Mouse (Mus musculus): ENCODE results near the gene Tmem51.

Gene Tmem51

GRCm38 (mm10) chr4:142080901-142081630, 3.0 kb downstream of the Tmem51 start:
- DNase-seq = no peak

- DNase-seq = no peak
Measured at GRCm38 (mm10) chr4:142080487-142080767, 3.7 kb downstream of the Tmem51 start.

DNA sequence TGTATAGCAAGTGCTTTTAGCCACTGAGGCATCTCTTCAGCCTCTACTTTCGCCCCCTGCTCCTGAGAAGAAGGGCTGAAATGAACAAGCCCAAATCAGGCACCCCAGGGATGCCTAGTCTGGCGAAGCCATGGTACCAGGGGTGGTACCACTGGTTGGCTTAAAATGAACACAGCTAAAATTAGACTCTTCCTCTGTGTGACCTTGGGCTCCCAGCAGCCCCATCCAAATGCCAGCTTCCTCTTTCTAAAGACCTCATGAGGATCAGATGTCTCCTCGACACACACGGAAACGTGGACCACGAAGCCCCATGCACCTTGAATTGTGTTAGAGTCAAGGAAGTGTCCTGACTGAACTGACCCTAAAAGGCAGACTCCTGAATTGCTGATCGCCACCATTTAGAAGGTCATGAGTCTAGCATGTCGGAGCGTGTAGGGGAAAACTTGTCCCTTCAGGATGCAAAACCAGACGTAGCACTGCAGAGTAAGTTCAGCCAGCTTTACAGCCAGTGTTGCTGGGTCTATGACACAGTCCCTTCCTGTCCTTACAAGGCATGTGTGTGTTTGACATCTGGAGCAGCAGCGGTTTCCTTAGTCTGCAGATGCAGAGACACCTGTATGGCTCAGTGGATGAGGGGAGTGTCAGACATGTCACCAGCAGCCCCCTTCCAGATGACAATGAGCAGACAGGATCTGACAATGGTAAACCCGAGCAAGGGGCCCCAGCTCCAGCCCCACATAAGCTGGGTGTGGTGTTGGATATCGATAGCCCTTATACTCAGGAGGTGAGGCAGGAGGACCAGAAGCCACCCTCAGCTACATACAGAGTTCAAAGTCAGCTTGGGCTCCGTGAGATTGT, 4.2 kb downstream of the Tmem51 start:
- peak; percentile 16 to 47 for DNase-seq

GRCm38 (mm10) chr4:142077572-142078271, 6.4 kb downstream of the Tmem51 start:
- DNase-seq = no peak

DNA sequence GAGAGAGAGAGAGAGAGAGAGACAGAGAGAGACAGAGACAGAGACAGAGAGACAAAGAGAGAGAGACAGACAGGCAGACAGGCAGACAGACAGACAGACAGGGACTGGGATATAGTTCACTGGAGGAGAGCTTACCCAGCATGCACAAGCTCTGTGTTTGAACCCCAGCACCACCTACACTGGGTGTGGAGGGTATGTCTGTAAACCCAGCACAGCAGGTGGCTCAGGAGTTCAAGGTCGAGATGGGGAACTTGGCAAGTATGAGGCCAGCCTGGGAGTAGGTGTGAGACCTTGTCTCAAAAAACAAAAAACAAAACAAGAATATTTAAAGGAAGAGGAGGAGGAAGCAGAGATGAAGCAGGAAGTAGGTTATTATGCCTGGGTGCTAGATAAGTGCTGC, 7.2 kb downstream of the Tmem51 start:
- no peak for DNase-seq

- no peak for DNase-seq
Measured at GRCm38 (mm10) chr4:142075931-142076330, 8.2 kb downstream of the Tmem51 start.

DNA sequence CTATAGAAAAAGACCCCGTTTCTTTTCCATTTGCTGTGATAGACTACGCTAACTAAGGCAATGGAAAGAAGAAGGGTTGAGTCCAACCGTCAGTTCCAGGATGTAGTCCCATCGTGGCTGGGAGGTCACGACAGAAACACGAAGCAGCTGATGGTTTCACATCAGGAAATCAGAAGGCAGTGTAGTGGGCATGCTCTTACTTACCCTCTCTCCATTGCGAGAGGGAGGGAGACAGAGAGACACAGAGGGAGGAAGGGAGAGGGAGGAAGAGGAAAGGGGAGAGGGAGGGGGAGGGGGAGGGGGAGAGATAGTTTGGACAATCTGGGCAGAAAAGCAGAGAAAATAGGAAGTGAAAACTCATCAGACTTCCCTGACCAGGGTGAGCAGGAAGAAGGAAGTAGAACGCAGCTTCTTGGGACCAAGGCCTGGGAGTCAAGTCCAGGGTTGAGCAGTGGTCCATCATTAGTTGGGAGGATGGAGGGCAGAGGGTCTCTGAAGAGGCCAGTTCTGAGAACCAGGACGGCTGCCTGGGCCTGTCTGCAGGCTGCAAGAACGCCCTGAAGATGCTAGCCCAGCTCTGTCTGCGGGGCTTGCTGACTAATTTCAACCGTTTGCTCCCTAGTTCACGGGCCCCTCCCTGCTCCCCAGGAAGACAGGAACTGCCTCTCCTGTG, 9.9 kb downstream of the Tmem51 start:
- DNase-seq = no peak

GRCm38 (mm10) chr4:142071243-142071991, 12.7 kb downstream of the Tmem51 start:
- DNase-seq = no peak

GRCm38 (mm10) chr4:142070840-142071239, 13.3 kb downstream of the Tmem51 start:
- no peak for DNase-seq

GRCm38 (mm10) chr4:142068899-142069812, 14.9 kb downstream of the Tmem51 start:
- DNase-seq = no peak

- DNase-seq = no peak
Measured at GRCm38 (mm10) chr4:142066576-142066975, 17.5 kb downstream of the Tmem51 start.

- DNase-seq = no peak
Measured at GRCm38 (mm10) chr4:142065835-142066234, 18.3 kb downstream of the Tmem51 start.

GRCm38 (mm10) chr4:142065270-142065669, 18.8 kb downstream of the Tmem51 start:
- no peak for DNase-seq

DNA sequence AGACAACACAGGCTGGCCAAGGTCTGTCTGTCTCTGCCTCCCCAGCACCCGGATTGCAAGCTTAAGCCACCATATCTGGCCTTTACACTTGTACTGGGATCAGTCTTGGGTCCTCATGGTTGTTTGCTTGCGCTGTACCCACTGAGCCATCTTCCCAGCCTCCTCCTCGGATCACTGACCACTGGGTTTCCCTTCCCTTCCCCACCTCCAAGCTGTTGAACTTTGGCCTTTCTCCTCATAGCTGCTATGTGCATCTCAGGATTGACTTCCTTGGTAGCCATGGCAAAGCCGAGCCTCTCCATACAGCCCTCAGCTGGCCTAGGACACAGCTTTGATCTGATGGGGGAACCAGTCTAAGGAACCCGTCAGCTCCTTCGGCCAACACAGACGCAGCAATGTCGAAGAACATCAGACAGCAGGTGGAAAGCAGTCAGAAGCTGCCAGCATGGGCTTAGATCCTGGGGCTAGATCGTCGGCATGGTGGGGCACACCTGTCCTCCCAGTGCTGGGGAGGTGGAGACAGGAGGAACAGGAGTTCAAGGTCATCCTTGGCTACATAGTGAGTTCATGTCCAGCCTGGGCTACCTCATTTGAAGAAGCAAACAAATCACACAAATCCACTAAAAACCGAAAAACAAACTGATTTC, 19.4 kb downstream of the Tmem51 start:
- DNase-seq = no peak

GRCm38 (mm10) chr4:142063057-142063534, 21.0 kb downstream of the Tmem51 start:
- DNase-seq = no peak

DNA sequence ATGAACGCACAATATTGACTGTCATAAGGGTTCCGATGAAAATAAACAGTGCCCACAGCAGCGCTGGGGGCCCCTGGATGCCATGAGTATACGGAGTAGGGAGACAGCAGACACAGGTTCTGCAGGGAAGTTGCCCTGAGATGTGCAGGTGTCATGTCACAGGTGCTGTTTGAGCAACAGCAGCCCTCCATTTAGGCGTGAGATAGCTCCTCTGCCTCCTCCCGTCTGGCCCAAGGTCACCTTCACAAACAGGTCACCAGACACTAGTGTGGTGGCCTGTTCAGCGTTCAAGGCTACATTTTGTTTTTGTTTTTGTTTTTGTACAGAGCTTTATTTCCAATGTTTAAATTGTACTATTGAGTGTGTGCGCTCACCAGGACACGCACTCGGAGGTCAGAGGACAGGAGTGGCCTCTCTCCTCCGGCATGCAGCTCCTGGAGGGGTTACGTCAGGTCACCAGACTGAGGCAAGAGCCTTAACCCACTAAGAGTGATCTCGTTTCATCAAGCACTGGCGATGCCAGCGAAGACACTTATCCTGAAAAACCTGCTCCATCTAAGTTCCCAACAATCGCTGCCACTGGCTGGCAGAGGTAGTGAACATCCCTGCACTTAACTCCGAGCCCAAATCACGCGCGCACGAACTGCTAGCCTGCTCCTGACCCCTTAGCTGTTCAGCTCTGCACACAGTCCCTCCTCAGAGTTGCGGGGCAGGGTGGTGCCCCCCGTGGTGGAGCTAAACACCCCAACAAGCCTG, 22.4 kb downstream of the Tmem51 start:
- no peak for DNase-seq

DNA sequence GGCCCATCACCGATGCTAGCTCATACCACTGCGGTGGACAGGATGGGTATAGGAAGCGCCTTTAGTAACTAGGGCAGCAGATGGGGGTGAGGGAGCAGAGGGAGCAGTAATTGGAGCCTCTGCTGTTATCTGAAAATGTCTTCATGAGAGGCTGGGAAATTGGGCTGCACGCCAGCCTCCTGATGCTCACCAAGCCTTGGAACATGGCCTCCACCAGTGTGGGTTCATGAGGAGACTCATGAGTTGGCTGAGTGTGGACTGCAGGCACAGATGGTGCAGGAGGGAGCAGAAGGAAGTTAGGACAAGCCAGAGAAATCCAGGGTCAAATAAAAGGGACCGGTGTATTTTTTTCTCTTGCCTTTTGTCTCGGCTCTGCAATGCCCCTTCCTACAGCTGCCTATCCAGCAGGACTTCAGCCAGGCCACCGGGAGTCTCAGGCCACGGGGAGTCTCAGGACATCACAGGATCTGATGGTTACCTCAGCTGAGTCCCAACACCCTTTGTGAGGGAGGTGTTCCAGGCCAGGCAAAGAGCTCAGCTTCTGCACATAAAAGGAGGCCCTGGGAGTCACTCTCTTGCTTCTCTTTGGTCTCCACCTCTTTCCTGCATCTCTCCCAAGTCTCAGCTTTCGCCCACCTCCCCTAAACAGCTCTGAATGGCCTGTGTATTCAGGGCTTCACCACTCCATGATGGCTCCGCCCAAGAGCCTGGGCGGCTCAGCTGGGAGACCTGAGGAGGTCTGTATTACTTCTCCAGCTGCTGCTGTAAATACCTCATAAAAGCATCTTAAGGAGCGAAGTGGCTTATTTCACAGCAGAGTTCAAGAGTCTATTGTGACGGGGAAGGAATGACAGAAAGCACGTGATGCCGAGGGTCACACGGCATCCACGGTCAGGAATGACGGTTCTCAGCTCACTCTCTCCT, 23.4 kb downstream of the Tmem51 start:
- no peak for DNase-seq

DNA sequence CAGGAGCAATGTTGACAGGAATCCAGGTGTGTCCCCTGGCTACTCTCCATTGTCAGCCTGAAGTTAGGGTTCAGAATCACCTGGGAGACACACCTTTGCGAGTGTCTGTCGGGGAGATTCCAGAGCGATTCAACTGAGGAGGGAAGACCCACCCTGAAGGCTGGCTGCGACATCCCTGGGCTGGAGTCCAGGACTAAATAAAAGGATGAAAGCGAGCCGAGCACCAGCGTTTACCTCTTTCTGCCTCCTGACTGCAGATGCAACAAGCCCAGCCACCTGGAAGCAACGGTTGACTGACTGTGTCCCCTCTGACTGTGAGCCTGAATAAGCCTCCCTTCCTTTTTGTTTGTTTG, 24.3 kb downstream of the Tmem51 start:
- DNase-seq = no peak

Measured in thymus, postnatal 36 days (tissue).